Mouse (Mus musculus): ENCODE measurements around the gene 1700067K01Rik.

- TF ChIP-seq CTCF (IDR thresholded peaks at IDR 0.05; ENCODE audit: low read depth, low read length) (no peak), POLR2A (IDR thresholded peaks at IDR 0.05; ENCODE audit: borderline replicate concordance, low read depth, low read length) (no peak)
These were observed 41.0 kb downstream of the 1700067K01Rik start, which contains the start of gene Il27ra for GRCm38 (mm10) chr8:84042066-84042947.
